Mouse (Mus musculus): ENCODE data around the gene Gm4131. TPM values are rescaled to one million over a fixed set of nuclear protein-coding genes. Genes with fewer than 3 reads are reported as not detected.

The Gm4131 gene
- polyA plus RNA-seq (2012; rRNA removed): not detected in 2 replicates

GRCm38 (mm10) chr14:62566821-62567220 lies at the start of gene Gm4131:
Gene Gm4131 (minus strand): TSS chr14:62566921.

GRCm38 (mm10) chr14:62555309-62555829 lies 11.4 kb downstream of the Gm4131 start, which contains the start of gene Fam124a:
Gene Fam124a (plus strand): TSS chr14:62555737.

GRCm38 (mm10) chr14:62456239-62456747 lies 110.4 kb downstream of the Gm4131 start, which contains the start of gene Gucy1b2:
Gene Gucy1b2 (minus strand): TSS chr14:62456289.

Other genes with a start within 250 kb of the Gm4131 start
- gene Gucy1b2, start 110.6 kb downstream of the Gm4131 start, polyA plus RNA-seq (2012; rRNA removed): 0.41 and 0.62 TPM in 2 replicates
- 5.6 and 6.1 TPM in 2 replicates for gene Fam124a, start 11.2 kb downstream of the Gm4131 start, polyA plus RNA-seq (2012; rRNA removed)
- gene Serpine3, start 96.7 kb upstream of the Gm4131 start, polyA plus RNA-seq (2012; rRNA removed): not detected in 2 replicates
- gene Ints6, start 194.2 kb upstream of the Gm4131 start, polyA plus RNA-seq (2012; rRNA removed): 18.3 and 20.9 TPM in 2 replicates

All from central nervous system, embryonic 11.5 days (tissue).